8 mouse cellular contexts compared by ENCODE assay signal in genomic region chr15:88468107-88468506, GRCm38 (mm10).
A peak's percentile ranks its signal among the peaks of the same experiment; 100 is the strongest.
DNase-seq lines count a peak whose midpoint lies in the region; ATAC-seq and TF ChIP-seq lines count a peak whose summit lies in the region.

No protein-coding gene starts in this region.

- 0 out of 2 replicates have a peak, but pooled peaks cover 7% of the 10 kb centered on the region for H3K4me1 ChIP-seq in forebrain, postnatal 0 days (ENCODE audit: insufficient read depth)
- 0 out of 2 replicates have a peak, but pooled peaks cover 5% of the 10 kb centered on the region for H3K4me1 ChIP-seq in midbrain, postnatal 0 days (ENCODE audit: insufficient read depth, low read length)

- no peak overlapping the region for H3K4me2 ChIP-seq in forebrain, postnatal 0 days (ENCODE audit: low read depth)
- H3K4me2 ChIP-seq in midbrain, postnatal 0 days (ENCODE audit: low read depth, low read length, poor library complexity, severe bottlenecking): no peak overlapping the region

- WGBS in forebrain, postnatal 0 days: 9% methylated on average over 12 of the region's 12 CpGs
- 20% methylated on average over 12 of the region's 12 CpGs for WGBS in midbrain, postnatal 0 days

- peak; percentile 85 for ATAC-seq in forebrain, postnatal 0 days
- no peak for ATAC-seq in midbrain, postnatal 0 days (ENCODE audit: low FRiP score)

- intact Hi-C loops in heart, postnatal 25 days (cut with DNase I): no loop called here

- H3K27me3 ChIP-seq in forebrain, postnatal 0 days (ENCODE audit: insufficient read depth, low read length): 0 out of 2 replicates have a peak, but pooled peaks cover 3% of the 10 kb centered on the region
- H3K27me3 ChIP-seq in midbrain, postnatal 0 days (ENCODE audit: insufficient read depth, low read length): no peaks in the 10 kb centered on the region

- H3K9me3 ChIP-seq in forebrain, postnatal 0 days (ENCODE audit: low read length): no peaks in the 10 kb centered on the region
- no peaks in the 10 kb centered on the region for H3K9me3 ChIP-seq in midbrain, postnatal 0 days (ENCODE audit: low read length)

- no peak for TF ChIP-seq CTCF in forebrain, postnatal 0 days (IDR thresholded peaks at IDR 0.05; ENCODE audit: low read depth)
- no peak for TF ChIP-seq CTCF in midbrain, postnatal 0 days (IDR thresholded peaks at IDR 0.05)

- no peak overlapping the region for H3K4me3 ChIP-seq in forebrain, postnatal 0 days (ENCODE audit: low read depth, low read length)
- H3K4me3 ChIP-seq in midbrain, postnatal 0 days (ENCODE audit: low read depth, low read length): no peak overlapping the region

- DNase-seq in cerebellum, adult 11-12 months: peak; percentile 8
- no peak for DNase-seq in cerebellum, adult 8-10 months
- peak; percentile 70 for DNase-seq in forebrain, postnatal 0 days
- peak; percentile 60 for DNase-seq in kidney, postnatal 14 days
- DNase-seq in midbrain, postnatal 0 days (ENCODE audit: low spot score): peak; percentile 75
- no peak for DNase-seq in spleen, postnatal 36 days (ENCODE audit: low spot score in 2 of 2)
- no peak for DNase-seq in ovary, postnatal 36 days (ENCODE audit: low spot score)
- no peak for DNase-seq in heart, postnatal 25 days (ENCODE audit: low spot score)

- H3K36me3 ChIP-seq in forebrain, postnatal 0 days (ENCODE audit: insufficient read depth): no peaks in the 10 kb centered on the region
- H3K36me3 ChIP-seq in midbrain, postnatal 0 days (ENCODE audit: insufficient read depth, low read length): no peaks in the 10 kb centered on the region

- no peak overlapping the region for H3K27ac ChIP-seq in forebrain, postnatal 0 days (ENCODE audit: low read depth, low read length)
- no peak overlapping the region for H3K27ac ChIP-seq in midbrain, postnatal 0 days (ENCODE audit: low read depth, low read length)

- H3K9ac ChIP-seq in forebrain, postnatal 0 days: no peak overlapping the region
- H3K9ac ChIP-seq in midbrain, postnatal 0 days (replicated peaks; ENCODE audit: low read length, poor library complexity, severe bottlenecking): no peak overlapping the region

Comparison
In these comparisons a context has a peak if more than half of its experiments do, and no peak if none do; other contexts are left out.
1. DNase-seq: peak in cerebellum, adult 11-12 months (single experiment), forebrain, postnatal 0 days (single experiment), kidney, postnatal 14 days (single experiment) and midbrain, postnatal 0 days (single experiment); none in cerebellum, adult 8-10 months (single experiment), spleen, postnatal 36 days (0 of 2), ovary, postnatal 36 days (single experiment) and heart, postnatal 25 days (single experiment).